Mouse (Mus musculus): ENCODE measurements around the gene Pde4d.

The Pde4d gene

GRCm38 (mm10) chr13:108856776-108857435, 407.2 kb downstream of the Pde4d start:
- in situ Hi-C loops (cut with MboI; ENCODE audit: low pct_unique_long_range_greater_than_20kb in 1 of 2, low sequenced_read_pairs in 2 of 2, unreplicated experiment in 1 of 2), result no loop called here

GRCm38 (mm10) chr13:108859336-108859735, 409.6 kb downstream of the Pde4d start:
- in situ Hi-C loops (cut with MboI; ENCODE audit: low pct_unique_long_range_greater_than_20kb in 1 of 2, low sequenced_read_pairs in 2 of 2, unreplicated experiment in 1 of 2), result no loop called here

GRCm38 (mm10) chr13:108860737-108861136, 411.0 kb downstream of the Pde4d start:
- in situ Hi-C loops (cut with MboI; ENCODE audit: low pct_unique_long_range_greater_than_20kb in 1 of 2, low sequenced_read_pairs in 2 of 2, unreplicated experiment in 1 of 2), result no loop called here

- in situ Hi-C loops (cut with MboI; ENCODE audit: low pct_unique_long_range_greater_than_20kb in 1 of 2, low sequenced_read_pairs in 2 of 2, unreplicated experiment in 1 of 2), result no loop called here
These were observed 412.0 kb downstream of the Pde4d start for GRCm38 (mm10) chr13:108861707-108862106.

DNA sequence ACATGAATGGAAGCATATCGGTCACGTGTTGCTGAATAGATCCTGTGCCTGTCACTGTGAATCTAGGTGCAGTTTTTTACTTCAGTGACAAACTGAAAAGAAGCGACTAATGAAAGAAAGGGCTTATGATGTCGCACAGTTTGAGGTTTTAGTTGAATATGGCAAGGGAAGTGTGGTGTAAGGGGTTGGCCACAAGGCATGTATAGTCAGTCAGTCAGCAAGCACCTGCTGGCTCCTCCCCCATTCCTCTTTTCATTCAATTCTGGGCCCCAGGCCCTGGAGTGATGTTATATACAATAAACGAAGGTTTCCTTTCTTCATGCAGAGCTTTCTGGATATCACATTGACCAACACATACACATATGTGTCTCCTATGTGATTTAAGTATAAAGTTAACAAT, 412.4 kb downstream of the Pde4d start:
- in situ Hi-C loops (cut with MboI; ENCODE audit: low pct_unique_long_range_greater_than_20kb in 1 of 2, low sequenced_read_pairs in 2 of 2, unreplicated experiment in 1 of 2), result no loop called here

DNA sequence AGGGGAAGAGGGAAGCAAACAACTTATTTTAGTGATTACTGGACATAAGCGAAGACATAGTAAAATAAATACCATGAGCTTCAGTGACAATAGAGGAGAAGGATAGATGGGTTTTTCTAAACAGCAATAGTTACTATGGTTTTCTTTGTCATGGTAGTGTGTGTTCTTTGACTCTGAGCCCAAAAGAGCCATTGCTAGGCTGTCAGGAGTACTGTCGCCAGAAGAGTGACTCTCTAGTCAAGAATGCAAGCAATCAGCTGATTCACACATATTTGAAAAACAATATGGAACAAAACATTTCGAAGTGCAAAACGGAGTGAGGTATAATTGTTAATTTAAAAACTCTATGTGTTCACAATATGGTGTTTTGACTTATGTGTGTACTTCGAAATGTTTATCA, 450.4 kb downstream of the Pde4d start:
- in situ Hi-C loops (cut with MboI; ENCODE audit: low pct_unique_long_range_greater_than_20kb in 1 of 2, low sequenced_read_pairs in 2 of 2, unreplicated experiment in 1 of 2), result no loop called here

DNA sequence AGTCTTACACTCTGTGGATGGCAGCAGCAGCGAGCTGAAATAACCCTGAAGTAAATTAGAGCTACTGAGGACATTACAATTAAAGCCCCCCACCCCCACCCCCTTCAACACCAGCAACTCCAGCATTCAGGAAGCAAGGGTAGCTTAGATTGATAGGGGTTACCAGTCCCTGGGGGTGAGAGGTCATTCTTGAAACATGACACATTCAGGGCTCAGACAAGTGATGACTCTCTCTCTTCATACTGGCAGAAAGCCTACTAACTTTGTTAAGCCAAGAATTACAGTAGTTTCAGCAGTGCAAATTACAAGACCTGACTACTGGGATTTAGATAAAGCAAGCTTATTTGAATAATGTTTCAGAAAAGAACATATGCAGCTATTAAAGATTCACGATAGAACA, 455.4 kb downstream of the Pde4d start:
- in situ Hi-C loops (cut with MboI; ENCODE audit: low pct_unique_long_range_greater_than_20kb in 1 of 2, low sequenced_read_pairs in 2 of 2, unreplicated experiment in 1 of 2), result no loop called here

- in situ Hi-C loops (cut with MboI; ENCODE audit: low pct_unique_long_range_greater_than_20kb in 1 of 2, low sequenced_read_pairs in 2 of 2, unreplicated experiment in 1 of 2), result no loop called here
These were observed 459.4 kb downstream of the Pde4d start for GRCm38 (mm10) chr13:108909193-108909592.

GRCm38 (mm10) chr13:108914626-108915025, 464.9 kb downstream of the Pde4d start:
- in situ Hi-C loops (cut with MboI; ENCODE audit: low pct_unique_long_range_greater_than_20kb in 1 of 2, low sequenced_read_pairs in 2 of 2, unreplicated experiment in 1 of 2), result no loop called here

GRCm38 (mm10) chr13:108921146-108921545, 471.4 kb downstream of the Pde4d start:
- in situ Hi-C loops (cut with MboI; ENCODE audit: low pct_unique_long_range_greater_than_20kb in 1 of 2, low sequenced_read_pairs in 2 of 2, unreplicated experiment in 1 of 2), result no loop called here

- in situ Hi-C loops (cut with MboI; ENCODE audit: low pct_unique_long_range_greater_than_20kb in 1 of 2, low sequenced_read_pairs in 2 of 2, unreplicated experiment in 1 of 2), result no loop called here
These were observed 485.1 kb downstream of the Pde4d start for GRCm38 (mm10) chr13:108934854-108935253.

- in situ Hi-C loops (cut with MboI; ENCODE audit: low pct_unique_long_range_greater_than_20kb in 1 of 2, low sequenced_read_pairs in 2 of 2, unreplicated experiment in 1 of 2), result no loop called here
These were observed 487.5 kb downstream of the Pde4d start for GRCm38 (mm10) chr13:108937272-108937671.

DNA sequence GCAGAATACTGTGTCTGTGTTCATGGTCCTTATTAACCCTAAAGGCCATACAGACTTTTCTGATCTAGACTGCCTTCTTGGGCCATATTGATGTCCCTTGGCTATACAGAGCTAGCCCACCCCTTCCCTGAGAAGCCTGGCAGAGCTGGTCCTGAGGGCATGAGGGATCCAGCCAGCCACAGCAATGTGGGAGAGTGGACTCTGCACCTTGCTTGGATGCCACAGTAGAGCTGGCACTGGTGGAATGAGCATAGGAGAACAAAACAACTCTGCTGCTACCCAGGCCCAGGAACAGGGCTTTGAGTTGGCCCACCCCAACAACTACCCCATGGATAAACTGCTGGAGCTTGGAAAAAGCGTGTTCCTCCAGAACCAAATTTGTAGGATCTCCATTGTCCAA, 503.2 kb downstream of the Pde4d start:
- in situ Hi-C loops (cut with MboI; ENCODE audit: low pct_unique_long_range_greater_than_20kb in 1 of 2, low sequenced_read_pairs in 2 of 2, unreplicated experiment in 1 of 2), result no loop called here

DNA sequence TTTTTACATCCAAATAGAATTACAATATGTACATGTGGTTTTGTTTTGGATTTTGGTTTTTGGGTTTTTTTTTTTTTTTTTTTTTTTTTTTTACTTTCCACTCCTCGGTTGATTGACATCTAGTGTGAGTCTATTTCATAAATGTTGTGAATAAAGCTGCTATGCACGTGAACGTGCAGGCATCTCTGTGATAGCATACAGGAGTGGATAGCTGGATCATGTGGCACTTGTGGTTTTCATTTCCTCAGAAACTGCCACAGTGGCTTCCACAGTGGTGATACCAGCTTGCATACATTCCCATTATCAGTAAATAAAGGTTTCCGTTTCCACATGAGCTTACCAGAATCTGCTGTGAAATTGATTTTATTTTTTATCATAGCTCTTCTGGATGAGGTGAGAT, 506.3 kb downstream of the Pde4d start:
- in situ Hi-C loops (cut with MboI; ENCODE audit: low pct_unique_long_range_greater_than_20kb in 1 of 2, low sequenced_read_pairs in 2 of 2, unreplicated experiment in 1 of 2), result no loop called here

GRCm38 (mm10) chr13:108964056-108964455, 514.3 kb downstream of the Pde4d start:
- in situ Hi-C loops (cut with MboI; ENCODE audit: low pct_unique_long_range_greater_than_20kb in 1 of 2, low sequenced_read_pairs in 2 of 2, unreplicated experiment in 1 of 2), result no loop called here

DNA sequence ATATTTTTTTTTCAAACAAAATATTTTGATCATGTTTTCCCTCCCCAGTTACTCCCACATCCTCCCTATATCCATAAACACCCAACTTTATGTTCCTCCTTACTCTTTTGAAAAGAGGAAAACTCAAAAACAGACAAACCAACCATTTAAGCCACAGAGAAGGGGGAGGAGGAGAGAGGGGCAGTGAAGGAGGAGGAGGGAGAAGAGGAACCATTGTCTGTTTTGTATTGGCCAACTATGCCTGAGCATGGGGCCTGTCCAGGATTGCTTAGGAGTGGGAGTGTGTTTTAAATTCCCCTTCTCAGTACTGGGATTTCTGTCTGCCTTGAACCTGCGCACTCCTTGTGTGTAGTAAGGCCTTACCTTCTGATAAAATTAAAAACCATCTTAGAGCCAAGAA, 531.4 kb downstream of the Pde4d start:
- in situ Hi-C loops (cut with MboI; ENCODE audit: low pct_unique_long_range_greater_than_20kb in 1 of 2, low sequenced_read_pairs in 2 of 2, unreplicated experiment in 1 of 2), result no loop called here

DNA sequence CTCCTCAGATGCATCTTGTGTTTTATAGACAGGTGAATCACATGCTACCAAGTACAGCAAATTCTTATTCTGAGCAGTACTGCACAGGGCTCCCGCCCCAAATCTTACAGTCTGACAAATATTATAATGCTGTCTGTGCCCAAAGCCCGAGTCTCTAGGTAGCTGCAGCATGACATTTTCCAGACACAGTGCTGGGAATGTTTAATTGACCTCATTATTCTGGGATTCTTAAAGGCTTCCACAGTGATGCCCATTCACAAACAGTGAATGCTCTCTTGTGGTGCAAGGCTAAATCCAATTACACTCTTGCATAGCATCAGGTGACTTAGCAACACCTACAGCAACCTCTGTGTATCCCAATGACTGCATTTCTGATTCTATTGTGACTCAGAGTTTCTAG, 549.0 kb downstream of the Pde4d start:
- in situ Hi-C loops (cut with MboI; ENCODE audit: low pct_unique_long_range_greater_than_20kb in 1 of 2, low sequenced_read_pairs in 2 of 2, unreplicated experiment in 1 of 2), result no loop called here

DNA sequence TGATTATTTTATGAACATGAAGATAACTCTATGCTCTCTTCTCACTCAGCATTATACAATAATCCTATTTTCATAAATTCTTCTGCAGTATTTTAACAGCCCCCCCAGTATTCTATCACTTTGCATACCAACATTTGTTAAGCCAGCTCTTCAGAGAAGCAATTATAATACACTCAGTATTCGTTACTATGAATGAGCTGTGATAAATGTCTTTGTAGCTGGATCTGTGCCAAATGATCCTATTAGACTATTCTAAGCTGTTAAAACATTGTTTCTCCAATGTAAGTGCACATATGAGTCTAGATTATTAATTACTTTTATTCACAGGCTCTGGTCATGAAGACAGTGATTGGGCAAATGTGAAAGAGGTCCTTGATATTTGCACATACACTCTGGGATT, 575.0 kb downstream of the Pde4d start:
- in situ Hi-C loops (cut with MboI; ENCODE audit: low pct_unique_long_range_greater_than_20kb in 1 of 2, low sequenced_read_pairs in 2 of 2, unreplicated experiment in 1 of 2), result no loop called here

DNA sequence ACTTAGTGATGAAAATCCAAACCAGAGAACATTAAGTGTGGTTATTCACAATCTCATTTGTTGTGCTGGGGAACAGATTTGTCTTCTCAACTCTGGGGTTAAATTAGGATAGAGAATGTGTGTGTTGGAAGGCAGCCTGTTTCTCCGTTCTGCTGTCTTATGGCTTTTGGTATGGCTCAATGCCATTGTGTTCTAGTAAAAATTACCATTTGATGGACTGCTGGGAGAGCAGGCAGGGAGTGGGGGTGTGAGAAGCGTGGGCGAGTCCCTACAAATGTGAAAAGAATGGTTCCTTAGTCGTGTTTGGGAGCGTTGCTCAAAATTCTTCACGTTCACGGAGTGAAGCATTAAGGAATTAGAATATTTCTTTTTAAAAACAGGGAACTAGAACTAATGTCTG, 597.4 kb downstream of the Pde4d start:
- in situ Hi-C loops (cut with MboI; ENCODE audit: low pct_unique_long_range_greater_than_20kb in 1 of 2, low sequenced_read_pairs in 2 of 2, unreplicated experiment in 1 of 2), result no loop called here

- in situ Hi-C loops (cut with MboI; ENCODE audit: low pct_unique_long_range_greater_than_20kb in 1 of 2, low sequenced_read_pairs in 2 of 2, unreplicated experiment in 1 of 2), result no loop called here
These were observed 603.1 kb downstream of the Pde4d start for GRCm38 (mm10) chr13:109052805-109053204.
